Mouse (Mus musculus) midbrain, postnatal 0 days (tissue): ENCODE data around the gene Smug1. TPM values are rescaled to one million over a fixed set of nuclear protein-coding genes. Genes with fewer than 3 reads are reported as not detected.

Experiments used
- ATAC-seq: fragments of 200-750 bp; cut with Nextera tagmentation; 2 replicates; pipeline ENCODE4 v1.8.0; 2017; ENCODE audit warnings: moderate number of reproducible peaks, mild to moderate bottlenecking, moderate TSS enrichment, moderate library complexity; ENCODE audit not compliant: low FRiP score
- DNase-seq: peaks from one replicate; pipeline ENCODE4 v3.0.0-alpha.2; 2015; ENCODE audit warnings: low spot score
- H3K27ac ChIP-seq: fragments of 300-500 bp; sonication (generic); 2 replicates; pipeline ENCODE4 v1.5.1; 2014; ENCODE audit warnings: low read depth, mild to moderate bottlenecking, low read length, mixed read lengths
- H3K27me3 ChIP-seq: fragments of 300-500 bp; sonication (generic); 2 replicates; pipeline ENCODE4 v1.6.1; 2014; ENCODE audit warnings: low read length, control low read depth, mixed read lengths; ENCODE audit not compliant: insufficient read depth
- H3K36me3 ChIP-seq: fragments of 300-500 bp; sonication (generic); 2 replicates; pipeline ENCODE4 v1.6.1; 2014; ENCODE audit warnings: low read length, control low read depth, mixed read lengths; ENCODE audit not compliant: insufficient read depth
- H3K4me1 ChIP-seq: fragments of 300-500 bp; sonication (generic); 2 replicates; pipeline ENCODE4 v1.6.1; 2014; ENCODE audit warnings: mild to moderate bottlenecking, control low read depth, antibody characterized with exemption, low read length, mixed read lengths; ENCODE audit not compliant: insufficient read depth
- H3K4me2 ChIP-seq: fragments of 300-500 bp; sonication (generic); 2 replicates; pipeline ENCODE4 v1.6.1; 2014; ENCODE audit warnings: low read depth, mild to moderate bottlenecking, low read length, mixed read lengths; ENCODE audit not compliant: poor library complexity, severe bottlenecking
- H3K4me3 ChIP-seq: fragments of 300-500 bp; sonication (generic); 2 replicates; pipeline ENCODE4 v1.5.1; 2014; ENCODE audit warnings: low read depth, mild to moderate bottlenecking, low read length, moderate library complexity
- H3K9ac ChIP-seq: fragments of 300-500 bp; sonication (generic); replicated peaks from 2 replicates; pipeline ENCODE4 v1.6.1; 2014; ENCODE audit warnings: mild to moderate bottlenecking, low read length, moderate library complexity, mixed read lengths; ENCODE audit not compliant: poor library complexity, severe bottlenecking
- H3K9me3 ChIP-seq: fragments of 300-500 bp; sonication (generic); 2 replicates; pipeline ENCODE4 v1.6.1; 2016; ENCODE audit warnings: low read length, control low read depth
- CTCF ChIP-seq: IDR thresholded peaks from 2 replicates; pipeline ENCODE4 v1.5.1; 2016; ENCODE audit warnings: antibody characterized with exemption, mild to moderate bottlenecking
- WGBS: fragments of 180-500 bp; shearing (Covaris S2); extraction: QIAGEN DNeasy Blood & Tissue Kit; methylation state at CpG from one replicate; pipeline ENCODE4 v1.1.7; 2014; 5-methylcytosine and 5-hydroxymethylcytosine counted together
- polyA plus RNA-seq: library from polyadenylated mRNA; unstranded; fragments of >200 nt; fragmentation: Nextera tagmentation; extraction: Ambion mirVana; gene quantifications from 2 replicates; pipeline ENCODE4 v1.2.1, GENCODE M21; 2015
- total RNA-seq: library from RNA; depleted of rRNA; stranded (reverse); fragments of >200 nt; gene quantifications from 2 replicates; pipeline ENCODE4 v1.2.3, GENCODE M21; 2014

The Smug1 gene
- total and polyA plus RNA-seq, 2 experiments from 2014 or later = 14.1 to 33.2 TPM

DNA sequence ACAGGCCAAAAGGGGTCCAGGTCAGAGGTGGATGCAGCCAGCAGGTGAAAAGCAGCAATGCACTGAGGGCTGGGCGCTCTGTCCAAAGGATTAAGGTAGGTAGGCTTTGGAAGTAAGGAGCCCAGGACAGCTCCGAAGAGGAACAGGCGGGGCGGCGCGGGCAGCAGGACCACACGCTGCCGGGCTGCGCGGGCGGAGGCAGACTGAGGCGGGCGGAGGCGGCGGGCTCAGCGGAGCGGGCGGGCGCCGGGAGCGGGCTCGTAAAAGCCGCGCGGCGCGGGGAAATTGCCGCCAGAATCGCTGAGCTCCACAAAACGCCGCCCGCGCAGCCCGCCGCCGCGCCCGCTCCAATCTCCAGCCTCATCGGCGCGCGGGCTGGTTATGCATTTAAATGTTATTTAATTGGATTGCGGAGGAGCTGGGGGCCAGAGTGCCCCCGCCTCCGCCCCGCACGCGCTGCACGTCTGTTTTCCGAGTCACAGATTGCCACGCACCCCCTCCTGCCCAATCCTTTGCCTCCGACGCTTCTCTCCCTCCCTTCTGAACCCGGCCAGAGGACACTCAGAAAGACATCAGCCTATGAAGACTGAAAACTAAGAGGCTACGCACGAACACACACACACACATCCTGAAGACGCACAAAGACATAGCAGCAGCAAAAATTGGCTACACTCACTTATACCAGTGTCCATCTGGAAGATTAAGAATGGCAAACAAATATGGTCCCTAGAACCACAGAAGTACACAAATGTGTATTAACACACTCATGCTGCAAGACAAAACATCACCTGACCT is 20.1 kb downstream of the Smug1 start:
- under 1% methylated on average over 48 of the region's 57 CpGs for WGBS
- Histone ChIP-seq H3K27me3 (peaks cover 8% of the 10 kb centered on the region; the same call in 1 of the 2 replicates), H3K36me3 (no peaks in the 10 kb centered on the region), H3K9ac (peak overlapping the region; percentile 54), H3K4me2 (peak overlapping the region; percentile 81), H3K9me3 (no peaks in the 10 kb centered on the region), H3K27ac (peak overlapping the region; percentile 38), H3K4me1 (0 out of 2 replicates have a peak, but pooled peaks cover 4% of the 10 kb centered on the region), H3K4me3 (peak overlapping the region; percentile 43)
- DNase-seq (peak; percentile 70), ATAC-seq (peak; percentile 76; the same call in 1 of the 2 replicates)
- TF ChIP-seq CTCF = no peak

DNA sequence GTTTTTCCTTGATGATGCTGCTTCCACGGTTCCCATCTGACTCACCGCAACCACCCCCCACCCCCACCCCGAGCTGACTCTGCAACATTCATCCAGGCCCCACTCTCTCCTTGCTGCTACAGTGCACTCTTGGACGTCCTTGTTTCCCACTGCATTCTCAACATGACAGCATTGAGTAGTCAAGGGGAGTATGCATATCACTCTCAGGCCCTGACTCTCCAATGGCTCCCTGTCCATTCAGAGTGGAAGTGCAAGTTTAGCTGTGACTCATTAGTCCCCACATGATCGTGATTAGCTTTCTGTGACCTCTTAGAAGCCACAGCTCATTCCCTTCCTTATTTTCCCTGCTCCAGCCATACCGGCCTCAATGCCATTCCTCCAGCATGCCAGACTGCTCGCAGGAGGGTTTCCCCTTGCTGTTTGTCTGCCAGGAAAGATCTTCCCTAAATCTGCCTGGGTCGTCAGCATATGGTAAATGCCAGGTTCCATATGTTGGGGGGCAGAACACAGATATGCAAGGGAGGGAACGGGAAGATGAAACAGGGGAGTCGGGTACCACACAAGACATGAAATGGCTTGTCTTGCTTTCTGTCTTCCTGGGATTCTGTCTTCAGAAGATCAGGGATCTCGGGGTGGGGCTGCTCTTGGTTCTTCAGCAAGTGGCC is 21.1 kb downstream of the Smug1 start:
- Histone ChIP-seq H3K4me1 (0 out of 2 replicates have a peak, but pooled peaks cover 4% of the 10 kb centered on the region), H3K27me3 (peaks cover 8% of the 10 kb centered on the region; the same call in 1 of the 2 replicates), H3K36me3 (no peaks in the 10 kb centered on the region), H3K9ac (no peak overlapping the region; the same call in 1 of the 2 replicates), H3K27ac (no peak overlapping the region), H3K9me3 (no peaks in the 10 kb centered on the region), H3K4me3 (no peak overlapping the region), H3K4me2 (no peak overlapping the region)
- no peak for TF ChIP-seq CTCF
- ATAC-seq (no peak), DNase-seq (no peak)
- WGBS = 75% methylated on average over 11 of the region's 11 CpGs

DNA sequence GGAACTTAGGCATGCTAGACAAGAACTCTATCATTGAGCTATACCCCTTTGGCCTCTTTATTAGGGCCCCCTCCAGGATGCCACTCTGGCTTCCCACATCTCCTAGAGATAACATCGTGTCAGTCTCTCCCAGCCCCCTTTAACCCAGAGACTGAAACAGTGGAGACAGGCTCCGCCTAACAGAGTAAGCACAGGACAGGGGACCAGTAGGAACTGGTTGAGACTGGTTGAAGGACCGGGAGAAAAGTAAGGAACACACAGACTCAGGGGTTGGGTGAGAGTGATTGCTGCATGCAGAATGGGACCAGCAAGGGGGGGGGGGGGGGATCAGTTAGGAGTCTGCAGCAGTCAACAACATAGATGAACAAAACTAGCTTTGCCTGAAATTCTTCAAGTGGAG is 22.7 kb downstream of the Smug1 start:
- no peak for TF ChIP-seq CTCF
- ATAC-seq = no peak
- H3K9ac ChIP-seq = no peak overlapping the region
- H3K4me1 ChIP-seq = 0 out of 2 replicates have a peak, but pooled peaks cover 4% of the 10 kb centered on the region
- 62% methylated on average over 3 of the region's 3 CpGs for WGBS
- H3K36me3 ChIP-seq = no peaks in the 10 kb centered on the region
- no peaks in the 10 kb centered on the region for H3K9me3 ChIP-seq
- no peak for DNase-seq
- H3K27ac ChIP-seq = no peak overlapping the region
- peaks cover 11% of the 10 kb centered on the region; the same call in 1 of the 2 replicates for H3K27me3 ChIP-seq
- no peak overlapping the region for H3K4me3 ChIP-seq
- H3K4me2 ChIP-seq = no peak overlapping the region

DNA sequence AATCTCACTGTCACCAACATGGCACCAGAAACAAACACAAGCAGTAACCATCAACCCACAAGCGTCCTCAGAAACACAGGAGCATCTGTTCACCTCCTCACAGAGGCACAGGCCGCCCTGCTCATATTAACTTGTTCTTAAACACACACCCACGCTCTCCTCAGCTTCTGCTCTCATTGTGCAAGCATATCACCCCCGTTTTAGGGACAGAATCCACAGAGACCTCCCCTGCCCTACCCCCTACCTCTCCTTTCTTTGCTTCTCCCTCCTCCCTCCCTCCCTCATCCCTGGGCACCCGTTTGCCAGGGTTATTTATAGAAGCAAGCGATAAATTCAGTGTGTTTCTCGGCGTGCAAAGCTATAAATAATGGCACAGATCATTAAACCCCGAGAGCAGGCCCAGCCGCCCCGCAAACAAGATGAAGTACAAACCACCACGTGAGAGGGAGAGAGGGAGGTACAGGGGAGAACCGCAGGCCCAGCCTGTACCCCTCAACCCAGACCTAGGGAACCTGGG is 31.4 kb downstream of the Smug1 start:
- peaks cover 4% of the 10 kb centered on the region; the same call in 1 of the 2 replicates for H3K27me3 ChIP-seq
- no peak overlapping the region for H3K9ac ChIP-seq
- H3K4me3 ChIP-seq = no peak overlapping the region
- ATAC-seq = no peak
- no peak for TF ChIP-seq CTCF
- WGBS = 28% methylated on average over 13 of the region's 13 CpGs
- no peaks in the 10 kb centered on the region for H3K9me3 ChIP-seq
- peak; percentile 55 for DNase-seq
- H3K27ac ChIP-seq = no peak overlapping the region
- H3K4me2 ChIP-seq = no peak overlapping the region
- no peaks in the 10 kb centered on the region for H3K36me3 ChIP-seq
- peaks cover 11% of the 10 kb centered on the region for H3K4me1 ChIP-seq

DNA sequence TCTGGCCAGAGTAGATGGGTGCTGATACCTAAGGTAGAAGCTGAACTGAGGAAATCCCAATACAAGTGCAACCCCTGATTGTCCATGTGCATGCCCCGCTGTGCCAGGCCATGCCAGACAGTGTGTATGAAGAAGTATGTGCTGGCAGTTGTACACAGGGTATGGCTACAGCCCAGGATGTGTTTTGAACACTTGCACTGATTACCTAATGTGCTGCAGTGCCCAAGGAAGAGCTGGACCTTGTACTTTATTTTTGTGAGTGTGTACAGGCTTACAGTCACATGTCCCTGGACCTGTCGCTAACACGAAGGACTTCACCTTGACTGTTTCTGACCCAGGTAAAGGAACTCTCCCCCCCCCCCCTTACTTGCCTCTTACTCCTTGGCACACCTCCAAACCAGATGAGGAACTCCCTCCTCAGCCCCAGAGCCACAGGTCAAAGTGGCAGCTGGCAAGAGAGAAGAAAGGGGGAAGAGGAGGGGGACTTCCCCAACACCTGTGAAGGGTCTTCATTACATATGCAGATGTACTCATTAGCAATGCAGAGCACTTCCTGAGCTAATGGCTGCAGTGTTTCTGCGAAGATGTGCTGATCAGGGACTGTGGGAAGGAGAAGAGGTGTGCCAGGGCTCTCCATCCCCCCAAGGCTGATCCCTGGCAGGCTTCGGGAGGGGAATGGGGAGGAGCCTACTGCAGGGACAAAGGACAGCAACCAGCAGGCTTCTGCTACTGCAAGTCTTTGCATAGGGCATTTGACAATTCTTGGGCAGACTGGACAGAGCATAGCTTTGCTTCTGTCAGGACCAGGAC is 32.4 kb downstream of the Smug1 start:
- H3K4me3 ChIP-seq = no peak overlapping the region
- H3K4me2 ChIP-seq = no peak overlapping the region
- 36% methylated on average over 5 of the region's 5 CpGs for WGBS
- no peak overlapping the region for H3K9ac ChIP-seq
- no peak for TF ChIP-seq CTCF
- no peaks in the 10 kb centered on the region for H3K27me3 ChIP-seq
- peaks cover 11% of the 10 kb centered on the region for H3K4me1 ChIP-seq
- H3K9me3 ChIP-seq = no peaks in the 10 kb centered on the region
- H3K36me3 ChIP-seq = no peaks in the 10 kb centered on the region
- no peak overlapping the region for H3K27ac ChIP-seq
- DNase-seq = no peak
- no peak for ATAC-seq
